Mouse (Mus musculus): ENCODE data around the gene Pth2r. TPM values are rescaled to one million over a fixed set of nuclear protein-coding genes. Genes with fewer than 3 reads are reported as not detected.

The Pth2r gene
- polyA plus RNA-seq (2015; fragmentation: Nextera tagmentation; extraction: Ambion mirVana) = 0.35 and 0.50 TPM in 2 replicates

- no peak for ATAC-seq (ENCODE audit: insufficient number of reproducible peaks, low FRiP score, low TSS enrichment, low read depth)
- WGBS = 83% methylated on average over 6 of the region's 6 CpGs
These were observed at the start of gene Pth2r for GRCm38 (mm10) chr1:65281756-65282155. TSS of gene Pth2r (plus strand) at chr1:65282056.

GRCm38 (mm10) chr1:65237712-65238111 lies 44.1 kb upstream of the Pth2r start:
- H3K36me3 ChIP-seq = peaks cover 22% of the 10 kb centered on the region
- no peak for ATAC-seq (ENCODE audit: insufficient number of reproducible peaks, low FRiP score, low TSS enrichment, low read depth)
- H3K9me3 ChIP-seq = no peaks in the 10 kb centered on the region
- H3K4me2 ChIP-seq = no peak overlapping the region
- no peaks in the 10 kb centered on the region for H3K27me3 ChIP-seq
- H3K27ac ChIP-seq = no peak overlapping the region
- H3K4me3 ChIP-seq = no peak overlapping the region
- H3K4me1 ChIP-seq = no peaks in the 10 kb centered on the region
- WGBS = 66% methylated on average over 3 of the region's 3 CpGs
- H3K9ac ChIP-seq = no peak overlapping the region

More at GRCm38 (mm10) chr1:65281756-65282155, at the start of gene Pth2r:
- H3K4me3 ChIP-seq = no peak within 1 kb of the TSS
- no peak within 1 kb of the TSS for H3K27ac ChIP-seq
- no peaks in the 10 kb centered on the region for H3K9me3 ChIP-seq
- no peak within 1 kb of the TSS for H3K9ac ChIP-seq
- no peak within 1 kb of the TSS for H3K4me2 ChIP-seq
- H3K27me3 ChIP-seq = no peaks in the 10 kb centered on the region
- no peaks in the 10 kb centered on the region for H3K4me1 ChIP-seq
- H3K36me3 ChIP-seq = no peaks in the 10 kb centered on the region

- no peaks in the 10 kb centered on the region for H3K9me3 ChIP-seq
- H3K36me3 ChIP-seq = peaks cover 23% of the 10 kb centered on the region
- H3K27ac ChIP-seq = no peak overlapping the region
- no peak for ATAC-seq (ENCODE audit: insufficient number of reproducible peaks, low FRiP score, low TSS enrichment, low read depth)
- H3K27me3 ChIP-seq = no peaks in the 10 kb centered on the region
- no peaks in the 10 kb centered on the region for H3K4me1 ChIP-seq
- WGBS = 81% methylated on average over 1 of the region's 1 CpGs
- H3K4me3 ChIP-seq = no peak overlapping the region
- no peak overlapping the region for H3K4me2 ChIP-seq
- no peak overlapping the region for H3K9ac ChIP-seq
These were observed 36.2 kb upstream of the Pth2r start for GRCm38 (mm10) chr1:65245637-65246036.

GRCm38 (mm10) chr1:65280461-65280860 lies 1.4 kb upstream of the Pth2r start:
- WGBS = 53% methylated on average over 3 of the region's 3 CpGs
- Histone ChIP-seq H3K4me1 (no peaks in the 10 kb centered on the region), H3K4me2 (no peak overlapping the region), H3K9ac (no peak overlapping the region), H3K9me3 (no peaks in the 10 kb centered on the region), H3K36me3 (no peaks in the 10 kb centered on the region), H3K27me3 (no peaks in the 10 kb centered on the region), H3K4me3 (no peak overlapping the region), H3K27ac (no peak overlapping the region)
- no peak for ATAC-seq (ENCODE audit: insufficient number of reproducible peaks, low FRiP score, low TSS enrichment, low read depth)

GRCm38 (mm10) chr1:65282766-65283165 lies 910 bp downstream of the Pth2r start:
- Histone ChIP-seq H3K4me3 (no peak overlapping the region), H3K9me3 (no peaks in the 10 kb centered on the region), H3K27ac (no peak overlapping the region), H3K4me2 (no peak overlapping the region), H3K9ac (no peak overlapping the region), H3K4me1 (no peaks in the 10 kb centered on the region), H3K27me3 (no peaks in the 10 kb centered on the region), H3K36me3 (no peaks in the 10 kb centered on the region)
- ATAC-seq (ENCODE audit: insufficient number of reproducible peaks, low FRiP score, low TSS enrichment, low read depth) = no peak
- WGBS = 7% methylated on average over 6 of the region's 6 CpGs

GRCm38 (mm10) chr1:65308476-65308875 lies 26.6 kb downstream of the Pth2r start:
- no peaks in the 10 kb centered on the region for H3K36me3 ChIP-seq
- WGBS = 62% methylated on average over 3 of the region's 3 CpGs
- no peak overlapping the region for H3K27ac ChIP-seq
- no peak overlapping the region for H3K4me2 ChIP-seq
- H3K27me3 ChIP-seq = peaks cover 21% of the 10 kb centered on the region
- H3K9me3 ChIP-seq = no peaks in the 10 kb centered on the region
- H3K9ac ChIP-seq = no peak overlapping the region
- ATAC-seq (ENCODE audit: insufficient number of reproducible peaks, low FRiP score, low TSS enrichment, low read depth) = no peak
- H3K4me3 ChIP-seq = no peak overlapping the region
- peaks cover 8% of the 10 kb centered on the region for H3K4me1 ChIP-seq

- WGBS = 1% methylated on average over 29 of the region's 29 CpGs
- Histone ChIP-seq H3K4me1 (peaks cover 8% of the 10 kb centered on the region), H3K4me3 (peak overlapping the region; percentile 35), H3K36me3 (no peaks in the 10 kb centered on the region), H3K9ac (0 out of 2 replicates have a peak overlapping the region, but pooled peaks have one; percentile 11), H3K27ac (no peak overlapping the region), H3K4me2 (peak overlapping the region; percentile 70), H3K27me3 (peaks cover 21% of the 10 kb centered on the region), H3K9me3 (no peaks in the 10 kb centered on the region)
- no peak for ATAC-seq (ENCODE audit: insufficient number of reproducible peaks, low FRiP score, low TSS enrichment, low read depth)
These were observed 29.5 kb downstream of the Pth2r start for GRCm38 (mm10) chr1:65311214-65311933.

GRCm38 (mm10) chr1:65312118-65312517 lies 30.3 kb downstream of the Pth2r start:
- H3K4me3 ChIP-seq = peak overlapping the region; percentile 35
- H3K9ac ChIP-seq = no peak overlapping the region
- WGBS = 11% methylated on average over 7 of the region's 7 CpGs
- peaks cover 8% of the 10 kb centered on the region for H3K4me1 ChIP-seq
- H3K4me2 ChIP-seq = peak overlapping the region; percentile 70
- H3K27me3 ChIP-seq = peaks cover 21% of the 10 kb centered on the region
- H3K36me3 ChIP-seq = no peaks in the 10 kb centered on the region
- no peak for ATAC-seq (ENCODE audit: insufficient number of reproducible peaks, low FRiP score, low TSS enrichment, low read depth)
- H3K9me3 ChIP-seq = no peaks in the 10 kb centered on the region
- no peak overlapping the region for H3K27ac ChIP-seq

- Histone ChIP-seq H3K9me3 (no peaks in the 10 kb centered on the region), H3K36me3 (no peaks in the 10 kb centered on the region), H3K4me1 (peaks cover 8% of the 10 kb centered on the region), H3K9ac (no peak overlapping the region), H3K4me2 (no peak overlapping the region), H3K4me3 (no peak overlapping the region), H3K27me3 (peaks cover 21% of the 10 kb centered on the region), H3K27ac (no peak overlapping the region)
- 64% methylated on average over 2 of the region's 2 CpGs for WGBS
- ATAC-seq (ENCODE audit: insufficient number of reproducible peaks, low FRiP score, low TSS enrichment, low read depth) = no peak
These were observed 31.0 kb downstream of the Pth2r start for GRCm38 (mm10) chr1:65312896-65313295.

- 50% methylated on average over 13 of the region's 13 CpGs for WGBS
- H3K27ac ChIP-seq = no peak overlapping the region
These were observed 32.5 kb downstream of the Pth2r start for GRCm38 (mm10) chr1:65314054-65315021.

GRCm38 (mm10) chr1:65315022-65315407 lies 33.2 kb downstream of the Pth2r start:
- peaks cover 19% of the 10 kb centered on the region for H3K27me3 ChIP-seq
- H3K27ac ChIP-seq = no peak overlapping the region
- H3K4me1 ChIP-seq = peaks cover 8% of the 10 kb centered on the region
- H3K9me3 ChIP-seq = no peaks in the 10 kb centered on the region
- no peak overlapping the region for H3K9ac ChIP-seq
- WGBS = 82% methylated on average over 8 of the region's 8 CpGs
- no peaks in the 10 kb centered on the region for H3K36me3 ChIP-seq
- no peak for ATAC-seq (ENCODE audit: insufficient number of reproducible peaks, low FRiP score, low TSS enrichment, low read depth)
- H3K4me3 ChIP-seq = no peak overlapping the region
- no peak overlapping the region for H3K4me2 ChIP-seq

More at GRCm38 (mm10) chr1:65314054-65315021, 32.5 kb downstream of the Pth2r start:
- no peak overlapping the region for H3K4me3 ChIP-seq
- H3K9me3 ChIP-seq = no peaks in the 10 kb centered on the region
- peaks cover 8% of the 10 kb centered on the region for H3K4me1 ChIP-seq
- H3K9ac ChIP-seq = no peak overlapping the region
- H3K36me3 ChIP-seq = no peaks in the 10 kb centered on the region
- ATAC-seq (ENCODE audit: insufficient number of reproducible peaks, low FRiP score, low TSS enrichment, low read depth) = no peak
- H3K4me2 ChIP-seq = no peak overlapping the region
- peaks cover 21% of the 10 kb centered on the region for H3K27me3 ChIP-seq

GRCm38 (mm10) chr1:65334026-65334425 lies 52.2 kb downstream of the Pth2r start:
- ATAC-seq (ENCODE audit: insufficient number of reproducible peaks, low FRiP score, low TSS enrichment, low read depth) = no peak
- H3K4me1 ChIP-seq = no peaks in the 10 kb centered on the region
- H3K9ac ChIP-seq = no peak overlapping the region
- no peak overlapping the region for H3K27ac ChIP-seq
- H3K27me3 ChIP-seq = no peaks in the 10 kb centered on the region
- WGBS = 89% methylated on average over 5 of the region's 5 CpGs
- no peak overlapping the region for H3K4me3 ChIP-seq
- no peaks in the 10 kb centered on the region for H3K36me3 ChIP-seq
- no peak overlapping the region for H3K4me2 ChIP-seq
- H3K9me3 ChIP-seq = no peaks in the 10 kb centered on the region

All from limb, embryonic 15.5 days (tissue).